ENCODE assay signal across 8 mouse cellular contexts in genomic region chr4:109406054-109406485, GRCm38 (mm10). TPM values are rescaled to one million over a fixed set of nuclear protein-coding genes. Genes with fewer than 3 reads are reported as not detected.
A peak's percentile ranks its signal among the peaks of the same experiment; 100 is the strongest.
DNase-seq lines count a peak whose midpoint lies in the region; ATAC-seq and TF ChIP-seq lines count a peak whose summit lies in the region.

No protein-coding gene starts in this region.

- no peak overlapping the region for H3K27ac ChIP-seq in ES-Bruce4 (ENCODE audit: insufficient read depth, low read length)
- no peak overlapping the region for H3K27ac ChIP-seq in brown adipose tissue, adult 24 weeks (replicated peaks; ENCODE audit: low read depth, low read length)
- H3K27ac ChIP-seq in heart, embryonic 10.5 days, result peak overlapping the region; percentile 93
- H3K27ac ChIP-seq in kidney, embryonic 14.5 days (ENCODE audit: low read depth, low read length), result no peak overlapping the region
- H3K27ac ChIP-seq in liver, embryonic 12.5 days, result peak overlapping the region; percentile 99

- no peak for TF ChIP-seq CTCF in ES-Bruce4 (IDR thresholded peaks at IDR 0.05; ENCODE audit: low read depth, low read length)

- WGBS in heart, embryonic 10.5 days, result under 1% methylated on average over 3 of the region's 3 CpGs
- 3% methylated on average over 3 of the region's 3 CpGs for WGBS in kidney, embryonic 14.5 days
- WGBS in liver, embryonic 12.5 days (ENCODE audit: insufficient replicate concordance), result 1% methylated on average over 3 of the region's 3 CpGs

- peak overlapping the region; percentile 69 for H3K4me3 ChIP-seq in ES-Bruce4 (ENCODE audit: low read depth, low read length)
- H3K4me3 ChIP-seq in brown adipose tissue, adult 24 weeks (ENCODE audit: insufficient read depth, low read depth, low read length), result peak overlapping the region; percentile 61
- peak overlapping the region; percentile 79 for H3K4me3 ChIP-seq in heart, embryonic 10.5 days
- peak overlapping the region; percentile 66 for H3K4me3 ChIP-seq in kidney, embryonic 14.5 days (ENCODE audit: low read length)
- H3K4me3 ChIP-seq in liver, embryonic 12.5 days, result peak overlapping the region; percentile 76
- peak overlapping the region; percentile 17 for H3K4me3 ChIP-seq in myocyte

- no peak overlapping the region; the same call in 1 of the 2 replicates for H3K9ac ChIP-seq in ES-Bruce4 (ENCODE audit: low read depth, poor library complexity, severe bottlenecking)
- H3K9ac ChIP-seq in kidney, embryonic 14.5 days (ENCODE audit: low read depth, low read length), result peak overlapping the region; percentile 69; the same call in 1 of the 2 replicates
- peak overlapping the region; percentile 90 for H3K9ac ChIP-seq in liver, embryonic 12.5 days

- TF ChIP-seq EP300 in ES-Bruce4 (IDR thresholded peaks at IDR 0.05; ENCODE audit: insufficient read depth, low read depth, low read length), result no peak

- peak; percentile 82 for ATAC-seq in erythroblast, adult 5-6 weeks (replicated peaks; ENCODE audit: low FRiP score, poor library complexity, severe bottlenecking)
- peak; percentile 70 for ATAC-seq in kidney, embryonic 14.5 days (ENCODE audit: low FRiP score, low TSS enrichment)
- peak; percentile 78 for ATAC-seq in liver, embryonic 12.5 days

- H3K27me3 ChIP-seq in ES-Bruce4 (ENCODE audit: control insufficient read depth, insufficient read depth, low read length, poor library complexity, severe bottlenecking) (no peaks in the 10 kb centered on the region; the same call in 1 of the 2 replicates), myocyte (ENCODE audit: control insufficient read depth, insufficient read depth, insufficient read length) (no peaks in the 10 kb centered on the region)
- H3K27me3 ChIP-seq in heart, embryonic 10.5 days (ENCODE audit: insufficient read depth, poor library complexity, severe bottlenecking), result peaks cover 3% of the 10 kb centered on the region; the same call in 1 of the 2 replicates
- no peaks in the 10 kb centered on the region for H3K27me3 ChIP-seq in kidney, embryonic 14.5 days (ENCODE audit: control insufficient read depth, insufficient read depth, low read length)
- H3K27me3 ChIP-seq in liver, embryonic 12.5 days (replicated peaks), result no peaks in the 10 kb centered on the region

- no peaks in the 10 kb centered on the region for H3K79me2 ChIP-seq in myocyte (ENCODE audit: control insufficient read depth, insufficient read depth)

- no peak overlapping the region for H3ac ChIP-seq in myocyte (ENCODE audit: control insufficient read depth, insufficient read length)

- H3K36me3 ChIP-seq in ES-Bruce4 (ENCODE audit: control insufficient read depth, insufficient read depth, low read length, poor library complexity, severe bottlenecking), result no peaks in the 10 kb centered on the region
- peaks cover 12% of the 10 kb centered on the region; the same call in 1 of the 2 replicates for H3K36me3 ChIP-seq in heart, embryonic 10.5 days
- no peaks in the 10 kb centered on the region for H3K36me3 ChIP-seq in kidney, embryonic 14.5 days (ENCODE audit: control insufficient read depth, insufficient read depth, low read length)
- H3K36me3 ChIP-seq in liver, embryonic 12.5 days, result peaks cover 40% of the 10 kb centered on the region
- no peaks in the 10 kb centered on the region for H3K36me3 ChIP-seq in myocyte (ENCODE audit: control insufficient read depth, insufficient read depth)

- no peaks in the 10 kb centered on the region for H3K9me3 ChIP-seq in ES-Bruce4 (replicated peaks; ENCODE audit: control insufficient read depth, insufficient read depth, low read length, poor library complexity, severe bottlenecking)
- no peaks in the 10 kb centered on the region for H3K9me3 ChIP-seq in heart, embryonic 10.5 days
- no peaks in the 10 kb centered on the region for H3K9me3 ChIP-seq in kidney, embryonic 14.5 days (ENCODE audit: control insufficient read depth, low read length)
- no peaks in the 10 kb centered on the region for H3K9me3 ChIP-seq in liver, embryonic 12.5 days (replicated peaks)

- peak; percentile 93 for DNase-seq in heart, embryonic 10.5 days (ENCODE audit: low spot score)
- peak; percentile 73 for DNase-seq in testis, postnatal 10 days (ENCODE audit: low spot score)

- TF ChIP-seq POLR2A in ES-Bruce4 (IDR thresholded peaks at IDR 0.05; ENCODE audit: insufficient read depth, low read length) (no peak), myocyte (IDR thresholded peaks at IDR 0.05; ENCODE audit: insufficient read length, low read depth) (no peak)

- H3K4me2 ChIP-seq in kidney, embryonic 14.5 days (replicated peaks; ENCODE audit: low read depth, low read length), result peak overlapping the region; percentile 99
- H3K4me2 ChIP-seq in liver, embryonic 12.5 days, result peak overlapping the region; percentile 91
- H3K4me2 ChIP-seq in myocyte (ENCODE audit: low read depth), result peak overlapping the region; percentile 82

- no peaks in the 10 kb centered on the region for H3K4me1 ChIP-seq in ES-Bruce4 (ENCODE audit: control insufficient read depth, insufficient read depth, low read length)
- peaks cover 4% of the 10 kb centered on the region for H3K4me1 ChIP-seq in brown adipose tissue, adult 24 weeks (ENCODE audit: control insufficient read depth, insufficient read depth, insufficient read length, low read length)
- peaks cover 32% of the 10 kb centered on the region for H3K4me1 ChIP-seq in heart, embryonic 10.5 days
- no peaks in the 10 kb centered on the region for H3K4me1 ChIP-seq in kidney, embryonic 14.5 days (ENCODE audit: control insufficient read depth, insufficient read depth, low read length)
- H3K4me1 ChIP-seq in liver, embryonic 12.5 days, result peaks cover 66% of the 10 kb centered on the region

TF ChIP-seq in myocyte, 11 proteins besides CTCF, POLR2A, EP300 and RAD21:
- TF ChIP-seq USF1 (IDR thresholded peaks at IDR 0.05; ENCODE audit: low read depth) (peak; percentile 39), TCF12 (IDR thresholded peaks at IDR 0.05; ENCODE audit: insufficient read depth, poor library complexity, severe bottlenecking) (no peak), POLR2AphosphoS2 (IDR thresholded peaks at IDR 0.05; ENCODE audit: insufficient read length, low read depth) (no peak)

RNA-seq across cellular contexts. Expression of gene Ttc39a, which starts 0.4 kb away (rescaled TPM):
- polyA plus RNA-seq in ES-Bruce4 (2011; ENCODE audit: insufficient read depth, insufficient read length, low read depth, missing spikeins) (2.1 and 3.0 TPM in 2 replicates), myocyte (2012; fragmentation: generic; extraction: Trizol) (0.70 TPM)
- not detected in 2 replicates for polyA plus RNA-seq in brown adipose tissue, adult 24 weeks (2012; ENCODE audit: insufficient read depth, insufficient read length, missing spikeins)
- 10.8 and 15.0 TPM in 2 replicates for total RNA-seq in erythroblast, adult 5-6 weeks (2015; ENCODE audit: low replicate concordance)
- 16.7 and 17.4 TPM in 2 replicates for total RNA-seq in erythroblast, adult 5-6 weeks (2017; ENCODE audit: low replicate concordance)
- 9.4 and 10.7 TPM in 2 replicates for polyA plus RNA-seq in heart, embryonic 10.5 days (2016; fragmentation: Nextera tagmentation; extraction: Ambion mirVana)
- polyA plus RNA-seq in kidney, embryonic 14.5 days (2014; fragmentation: Nextera tagmentation; extraction: Ambion mirVana), result 4.4 and 6.1 TPM in 2 replicates
- 12.9 and 13.7 TPM in 2 replicates for polyA plus RNA-seq in liver, embryonic 12.5 days (2016; fragmentation: Nextera tagmentation; extraction: Ambion mirVana)

Comparison
In these comparisons a context has a peak if more than half of its experiments do, and no peak if none do; other contexts are left out.
1. H3K27ac ChIP-seq: peak in heart, embryonic 10.5 days (single experiment) and liver, embryonic 12.5 days (single experiment); none in ES-Bruce4 (single experiment), brown adipose tissue, adult 24 weeks (single experiment) and kidney, embryonic 14.5 days (single experiment).
2. H3K4me3 ChIP-seq: peak in every context shown above with its lines; median percentile 79 in heart, embryonic 10.5 days; 76 in liver, embryonic 12.5 days; 69 in ES-Bruce4; 66 in kidney, embryonic 14.5 days; 61 in brown adipose tissue, adult 24 weeks; 17 in myocyte.
3. Peak in every context shown above with its lines, with median percentiles within 50 percentile points of each other: ATAC-seq and H3K4me2 ChIP-seq.